Mouse (Mus musculus) forebrain, embryonic 11.5 days (tissue): Measurements from ENCODE around the gene Tnrc6b. TPM values are rescaled to one million over a fixed set of nuclear protein-coding genes. Genes with fewer than 3 reads are reported as not detected.
"Not testable (repeated sequence)": the region's sequence is repeated elsewhere in the genome, so short reads cannot be mapped to it uniquely, and the experiment has no call there.

ENCODE experiments used
- ATAC-seq: fragments of 200-750 bp; cut with Nextera tagmentation; replicated peaks from 2 replicates; pipeline ENCODE4 v1.8.0; 2017; ENCODE audit warnings: moderate TSS enrichment; ENCODE audit not compliant: low FRiP score
- DNase-seq: peaks from one replicate; pipeline ENCODE4 v3.0.0-alpha.2; 2017; ENCODE audit warnings: low spot score
- H3K27ac ChIP-seq: fragments of 300-500 bp; sonication (generic); 2 replicates; pipeline ENCODE4 v1.5.1; 2014; ENCODE audit warnings: low read depth, low read length
- H3K27me3 ChIP-seq: fragments of 300-500 bp; sonication (generic); 2 replicates; pipeline ENCODE4 v1.6.1; 2014; ENCODE audit warnings: mild to moderate bottlenecking, low read length, mixed read lengths; ENCODE audit not compliant: control insufficient read depth, insufficient read depth
- H3K36me3 ChIP-seq: fragments of 300-500 bp; sonication (generic); 2 replicates; pipeline ENCODE4 v1.6.1; 2014; ENCODE audit warnings: mild to moderate bottlenecking, low read length, moderate library complexity, mixed read lengths; ENCODE audit not compliant: control insufficient read depth, insufficient read depth
- H3K4me1 ChIP-seq: fragments of 300-500 bp; sonication (generic); replicated peaks from 2 replicates; pipeline ENCODE4 v1.6.1; 2014; ENCODE audit warnings: low read length, mixed read lengths; ENCODE audit not compliant: control insufficient read depth, insufficient read depth
- H3K4me2 ChIP-seq: fragments of 300-500 bp; sonication (generic); 2 replicates; pipeline ENCODE4 v1.6.1; 2014; ENCODE audit warnings: low read depth, mild to moderate bottlenecking, low read length, moderate library complexity, mixed read lengths; ENCODE audit not compliant: severe bottlenecking
- H3K4me3 ChIP-seq: fragments of 300-500 bp; sonication (generic); 2 replicates; pipeline ENCODE4 v1.5.1; 2014; ENCODE audit warnings: low read depth, low read length
- H3K9ac ChIP-seq: fragments of 300-500 bp; sonication (generic); 2 replicates; pipeline ENCODE4 v1.6.1; 2014; ENCODE audit warnings: low read length
- H3K9me3 ChIP-seq: fragments of 300-500 bp; sonication (generic); 2 replicates; pipeline ENCODE4 v1.6.1; 2016; ENCODE audit warnings: low read length, mixed read lengths; ENCODE audit not compliant: control insufficient read depth
- WGBS: fragments of 180-500 bp; shearing (Covaris S2); extraction: QIAGEN DNeasy Blood & Tissue Kit; methylation state at CpG from one replicate; pipeline ENCODE4 v1.1.7; 2014; 5-methylcytosine and 5-hydroxymethylcytosine counted together
- polyA plus RNA-seq: library from polyadenylated mRNA; unstranded; fragments of >200 nt; fragmentation: Nextera tagmentation; extraction: Ambion mirVana; gene quantifications from 2 replicates; pipeline ENCODE4 v1.2.1, GENCODE M21; 2014

Tnrc6b gene
- polyA plus RNA-seq, 1 experiment from 2014 or later: 23.3 TPM

- no peaks in the 10 kb centered on the region for H3K9me3 ChIP-seq
- ATAC-seq (no peak), DNase-seq (no peak)
- no peak overlapping the region for H3K4me2 ChIP-seq
- no peaks in the 10 kb centered on the region for H3K36me3 ChIP-seq
- no peak overlapping the region for H3K4me3 ChIP-seq
- no peaks in the 10 kb centered on the region for H3K4me1 ChIP-seq
- H3K27ac ChIP-seq: no peak overlapping the region
- 88% methylated on average over 5 of the region's 5 CpGs for WGBS
- no peak overlapping the region for H3K9ac ChIP-seq
- H3K27me3 ChIP-seq: no peaks in the 10 kb centered on the region
Observed at GRCm38 (mm10) chr15:80720249-80720648, 9.1 kb downstream of the Tnrc6b start.

- Histone ChIP-seq H3K4me2 (no peak overlapping the region), H3K9ac (no peak overlapping the region), H3K4me3 (no peak overlapping the region), H3K27ac (no peak overlapping the region), H3K27me3 (no peaks in the 10 kb centered on the region), H3K4me1 (no peaks in the 10 kb centered on the region), H3K9me3 (no peaks in the 10 kb centered on the region), H3K36me3 (no peaks in the 10 kb centered on the region)
- 86% methylated on average over 6 of the region's 6 CpGs for WGBS
- DNase-seq (no peak), ATAC-seq (no peak)
Observed at GRCm38 (mm10) chr15:80721861-80722260, 10.7 kb downstream of the Tnrc6b start.

DNA sequence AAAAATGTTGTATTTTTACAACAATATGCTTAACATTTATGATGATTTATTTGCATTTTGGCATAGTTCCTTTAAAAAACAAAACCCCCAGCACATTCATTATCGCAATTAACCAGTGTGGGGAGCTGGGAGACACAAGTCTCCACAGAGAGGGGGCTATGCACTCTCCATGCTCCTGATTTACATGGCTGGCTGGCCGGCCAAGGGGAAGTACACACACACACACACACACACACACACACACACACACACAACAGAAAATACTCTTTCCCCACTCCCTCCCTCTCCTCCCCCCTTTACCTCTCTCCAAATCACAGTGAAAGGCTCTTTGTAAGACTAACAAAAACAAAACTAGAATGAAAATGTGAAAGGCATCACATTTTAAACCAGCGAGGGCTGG lies 11.3 kb downstream of the Tnrc6b start:
- 63% methylated on average over 3 of the region's 3 CpGs for WGBS
- no peak overlapping the region for H3K9ac ChIP-seq
- ATAC-seq: no peak

DNA sequence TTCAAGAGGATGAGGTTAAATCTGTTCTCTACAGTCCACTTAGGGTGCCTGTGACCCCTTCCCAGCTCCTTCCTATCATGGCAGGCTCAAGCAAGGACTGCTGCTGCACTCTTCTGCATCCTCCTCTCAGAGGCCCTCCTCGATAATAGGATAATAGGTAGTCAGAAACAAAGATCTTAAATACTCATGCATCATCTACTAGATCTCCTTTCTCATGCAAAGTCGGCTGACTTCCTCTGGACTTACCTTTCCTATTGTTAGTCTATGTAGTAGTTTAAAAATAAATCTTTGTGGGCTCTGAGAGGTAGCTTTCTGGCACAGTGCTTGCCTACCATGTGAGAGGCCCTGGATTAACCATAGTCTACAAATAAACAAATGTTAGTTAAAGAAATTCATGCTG lies 18.4 kb downstream of the Tnrc6b start:
- ATAC-seq: no peak
- H3K27me3 ChIP-seq: no peaks in the 10 kb centered on the region
- no peaks in the 10 kb centered on the region for H3K4me1 ChIP-seq
- no peak overlapping the region for H3K4me2 ChIP-seq
- DNase-seq: no peak
- H3K9me3 ChIP-seq: no peaks in the 10 kb centered on the region
- H3K36me3 ChIP-seq: no peaks in the 10 kb centered on the region
- no peak overlapping the region for H3K27ac ChIP-seq
- WGBS: 78% methylated on average over 2 of the region's 2 CpGs
- H3K9ac ChIP-seq: no peak overlapping the region
- no peak overlapping the region for H3K4me3 ChIP-seq

More for the DNA sequence above, 11.3 kb downstream of the Tnrc6b start:
- H3K27me3 ChIP-seq: no peaks in the 10 kb centered on the region
- no peak overlapping the region for H3K4me2 ChIP-seq
- no peak overlapping the region for H3K4me3 ChIP-seq
- H3K9me3 ChIP-seq: no peaks in the 10 kb centered on the region
- no peak for DNase-seq
- no peaks in the 10 kb centered on the region for H3K36me3 ChIP-seq
- H3K27ac ChIP-seq: no peak overlapping the region
- H3K4me1 ChIP-seq: no peaks in the 10 kb centered on the region

GRCm38 (mm10) chr15:80731043-80731442 lies 19.9 kb downstream of the Tnrc6b start:
- H3K9ac ChIP-seq: no peak overlapping the region
- H3K4me3 ChIP-seq: no peak overlapping the region
- no peaks in the 10 kb centered on the region for H3K4me1 ChIP-seq
- ATAC-seq (no peak), DNase-seq (no peak)
- no peak overlapping the region for H3K27ac ChIP-seq
- H3K27me3 ChIP-seq: no peaks in the 10 kb centered on the region
- no peak overlapping the region for H3K4me2 ChIP-seq
- WGBS: 92% methylated on average over 1 of the region's 1 CpGs
- H3K9me3 ChIP-seq: no peaks in the 10 kb centered on the region
- no peaks in the 10 kb centered on the region for H3K36me3 ChIP-seq

DNA sequence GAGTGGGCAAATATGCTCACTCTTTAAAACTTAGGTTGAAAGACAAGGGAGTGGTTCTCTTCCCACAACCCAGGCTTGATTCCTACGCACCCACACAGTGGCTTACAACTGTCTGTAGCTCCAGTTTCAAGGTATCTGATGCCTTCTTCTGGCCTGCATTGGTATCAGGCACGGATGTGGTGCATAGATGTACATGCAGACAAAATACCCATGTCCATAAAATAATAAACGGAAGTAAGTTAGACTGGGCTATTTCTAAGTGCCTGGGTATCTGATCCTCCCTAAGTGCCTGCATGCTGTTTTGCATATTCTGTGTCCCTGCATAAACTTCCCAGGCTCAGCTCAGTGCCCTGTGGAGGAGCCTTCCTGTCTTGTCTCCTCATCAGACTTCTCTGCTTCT lies 20.4 kb downstream of the Tnrc6b start:
- no peaks in the 10 kb centered on the region for H3K9me3 ChIP-seq
- DNase-seq: no peak
- no peak overlapping the region for H3K9ac ChIP-seq
- no peaks in the 10 kb centered on the region for H3K36me3 ChIP-seq
- H3K4me1 ChIP-seq: no peaks in the 10 kb centered on the region
- no peak overlapping the region for H3K4me2 ChIP-seq
- no peaks in the 10 kb centered on the region for H3K27me3 ChIP-seq
- H3K27ac ChIP-seq: no peak overlapping the region
- WGBS: 85% methylated on average over 3 of the region's 3 CpGs
- ATAC-seq: no peak
- no peak overlapping the region for H3K4me3 ChIP-seq

DNA sequence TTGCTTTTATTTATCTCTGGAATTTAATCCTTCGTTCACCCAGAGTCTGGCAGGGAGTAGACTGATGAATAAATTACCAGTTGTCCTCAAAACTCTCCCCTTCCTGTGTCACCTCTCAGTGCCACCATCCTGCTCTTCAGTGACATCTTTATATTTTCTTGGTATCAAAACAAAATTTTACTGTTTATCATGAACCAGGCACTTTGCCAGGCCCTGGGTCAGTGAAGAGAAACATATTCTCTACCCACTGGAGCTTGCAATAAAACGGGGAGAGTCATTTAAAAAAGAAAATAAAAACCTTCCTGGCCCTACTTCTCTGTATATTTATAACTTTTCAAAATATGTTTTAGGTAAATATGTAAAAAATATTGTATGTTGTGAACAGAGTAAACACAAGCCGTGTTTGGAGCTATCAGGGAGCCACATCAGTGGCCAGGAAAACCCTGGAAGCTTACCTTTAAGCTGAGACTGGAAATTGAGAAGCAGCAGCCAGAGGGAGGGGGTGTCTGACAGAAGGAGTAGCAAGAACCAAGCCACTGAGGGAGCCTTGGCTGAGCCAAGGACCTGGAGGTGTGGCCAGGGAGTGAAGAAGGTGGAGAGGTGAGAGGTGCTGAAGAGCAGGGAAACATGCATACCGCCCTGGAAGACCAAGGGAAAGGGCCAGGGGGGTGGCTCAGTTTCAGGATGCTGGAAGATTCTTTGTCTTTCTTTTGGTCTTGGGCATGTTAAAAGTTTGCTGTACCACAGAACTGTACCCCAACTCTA lies 21.3 kb downstream of the Tnrc6b start:
- H3K27ac ChIP-seq: no peak overlapping the region
- no peak overlapping the region for H3K4me3 ChIP-seq
- no peak overlapping the region for H3K9ac ChIP-seq
- H3K27me3 ChIP-seq: no peaks in the 10 kb centered on the region
- no peaks in the 10 kb centered on the region for H3K4me1 ChIP-seq
- no peak overlapping the region for H3K4me2 ChIP-seq
- no peaks in the 10 kb centered on the region for H3K9me3 ChIP-seq
- ATAC-seq: no peak
- no peaks in the 10 kb centered on the region for H3K36me3 ChIP-seq
- 61% methylated on average over 4 of the region's 4 CpGs for WGBS
- DNase-seq: no peak

DNA sequence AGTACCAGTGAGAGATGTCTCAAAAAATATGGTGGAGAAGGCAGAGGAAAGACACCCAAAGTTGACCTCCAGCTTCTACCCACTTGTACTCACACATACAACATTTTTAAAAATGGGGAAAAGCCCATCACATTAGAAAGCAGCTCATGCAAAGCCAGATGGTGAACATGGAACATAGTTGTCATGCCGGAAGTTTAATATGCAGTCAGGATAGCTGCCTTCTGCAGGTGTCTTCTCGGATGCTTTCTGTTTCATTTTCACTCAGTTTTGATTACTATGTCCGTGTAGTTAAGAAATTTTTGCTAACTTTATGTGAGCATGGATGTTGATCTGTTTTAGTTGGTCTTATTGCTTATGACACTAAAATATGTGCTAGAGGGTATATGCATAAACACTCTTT lies 24.2 kb downstream of the Tnrc6b start:
- WGBS: 89% methylated on average over 3 of the region's 3 CpGs
- H3K27me3 ChIP-seq: no peaks in the 10 kb centered on the region
- H3K9me3 ChIP-seq: no peaks in the 10 kb centered on the region

GRCm38 (mm10) chr15:80735708-80736107 lies 24.6 kb downstream of the Tnrc6b start:
- H3K9ac ChIP-seq, H3K27me3 ChIP-seq, DNase-seq, H3K9me3 ChIP-seq, ATAC-seq, H3K4me3 ChIP-seq, H3K4me1 ChIP-seq, H3K36me3 ChIP-seq, H3K27ac ChIP-seq, H3K4me2 ChIP-seq: not testable (repeated sequence)
- WGBS: 93% methylated on average over 3 of the region's 4 CpGs

More for the DNA sequence above, 24.2 kb downstream of the Tnrc6b start:
- Histone ChIP-seq H3K4me3 (no peak overlapping the region), H3K36me3 (no peaks in the 10 kb centered on the region), H3K9ac (no peak overlapping the region), H3K27ac (no peak overlapping the region), H3K4me2 (no peak overlapping the region), H3K4me1 (no peaks in the 10 kb centered on the region)
- ATAC-seq (no peak), DNase-seq (no peak)
